7 mouse cellular contexts compared by ENCODE assay signal in the genomic region with DNA sequence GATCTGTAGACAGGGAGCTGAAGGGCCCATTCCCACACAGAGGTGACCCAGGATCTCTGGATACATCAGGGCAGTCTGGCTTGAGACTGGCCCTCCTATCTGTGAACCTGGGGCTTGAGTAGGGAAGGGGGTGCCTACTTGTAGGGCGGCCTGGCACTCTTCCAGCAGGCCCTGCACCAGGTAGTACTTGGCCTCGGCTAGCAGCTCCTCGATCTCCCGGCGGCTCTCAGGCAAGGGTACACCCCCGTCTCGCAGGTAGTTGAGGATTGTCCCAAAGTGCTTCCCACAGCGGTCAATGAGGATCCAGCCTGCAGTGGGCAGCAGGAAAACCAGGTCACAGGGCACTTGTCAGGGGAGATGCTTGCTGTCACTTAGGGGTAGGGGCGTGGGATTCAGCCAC. TPM values are rescaled to one million over a fixed set of nuclear protein-coding genes. Genes with fewer than 3 reads are reported as not detected.
A peak's percentile ranks its signal among the peaks of the same experiment; 100 is the strongest.
DNase-seq lines count a peak whose midpoint lies in the region; ATAC-seq and TF ChIP-seq lines count a peak whose summit lies in the region.

No protein-coding gene starts in this region.

- no peak for TF ChIP-seq POLR2A in cortical plate, adult 2 months (IDR thresholded peaks at IDR 0.05; ENCODE audit: extremely low read depth, insufficient read depth, low read length)

- H3K9me3 ChIP-seq in kidney, embryonic 15.5 days (replicated peaks), result no peaks in the 10 kb centered on the region
- H3K9me3 ChIP-seq in embryonic facial prominence, embryonic 15.5 days (replicated peaks), result no peaks in the 10 kb centered on the region
- no peaks in the 10 kb centered on the region for H3K9me3 ChIP-seq in limb, embryonic 15.5 days

- 85% methylated on average over 9 of the region's 9 CpGs for WGBS in kidney, embryonic 15.5 days
- WGBS in embryonic facial prominence, embryonic 15.5 days, result 49% methylated on average over 9 of the region's 9 CpGs
- 58% methylated on average over 9 of the region's 9 CpGs for WGBS in limb, embryonic 15.5 days

- no peaks in the 10 kb centered on the region for H3K27me3 ChIP-seq in kidney, embryonic 15.5 days
- H3K27me3 ChIP-seq in embryonic facial prominence, embryonic 15.5 days, result no peaks in the 10 kb centered on the region
- no peaks in the 10 kb centered on the region for H3K27me3 ChIP-seq in limb, embryonic 15.5 days

- H3K9ac ChIP-seq in kidney, embryonic 15.5 days, result no peak overlapping the region
- H3K9ac ChIP-seq in embryonic facial prominence, embryonic 15.5 days, result no peak overlapping the region
- H3K9ac ChIP-seq in limb, embryonic 15.5 days, result no peak overlapping the region

- no peak for TF ChIP-seq CTCF in cortical plate, adult 2 months (IDR thresholded peaks at IDR 0.05; ENCODE audit: extremely low read depth, insufficient read depth, low read length)

- H3K27ac ChIP-seq in kidney, embryonic 15.5 days, result peak overlapping the region; percentile 93
- H3K27ac ChIP-seq in cortical plate, adult 2 months (ENCODE audit: insufficient read depth, low read length), result 0 out of 2 replicates have a peak overlapping the region, but pooled peaks have one; percentile 2
- H3K27ac ChIP-seq in embryonic facial prominence, embryonic 15.5 days (replicated peaks), result peak overlapping the region; percentile 91
- H3K27ac ChIP-seq in limb, embryonic 15.5 days, result peak overlapping the region; percentile 90

- no peak for DNase-seq in kidney, adult 9 months
- no peak for DNase-seq in cerebellum, adult 8-10 months
- no peak for DNase-seq in cerebellum, adult 9-10 months

- no peak overlapping the region for H3K4me3 ChIP-seq in kidney, embryonic 15.5 days (replicated peaks)
- H3K4me3 ChIP-seq in cortical plate, adult 2 months (ENCODE audit: insufficient read depth, low read length), result no peak overlapping the region
- H3K4me3 ChIP-seq in embryonic facial prominence, embryonic 15.5 days (replicated peaks), result no peak overlapping the region
- no peak overlapping the region for H3K4me3 ChIP-seq in limb, embryonic 15.5 days

- H3K4me2 ChIP-seq in kidney, embryonic 15.5 days, result peak overlapping the region; percentile 5; the same call in 1 of the 2 replicates
- peak overlapping the region; percentile 24; the same call in 1 of the 2 replicates for H3K4me2 ChIP-seq in embryonic facial prominence, embryonic 15.5 days (replicated peaks)
- H3K4me2 ChIP-seq in limb, embryonic 15.5 days, result peak overlapping the region; percentile 19; the same call in 1 of the 2 replicates

- peaks cover 90% of the 10 kb centered on the region for H3K36me3 ChIP-seq in kidney, embryonic 15.5 days
- H3K36me3 ChIP-seq in embryonic facial prominence, embryonic 15.5 days, result peaks cover 72% of the 10 kb centered on the region
- H3K36me3 ChIP-seq in limb, embryonic 15.5 days, result peaks cover 86% of the 10 kb centered on the region

- no peak for ATAC-seq in kidney, embryonic 15.5 days (replicated peaks; ENCODE audit: low FRiP score)
- no peak for ATAC-seq in embryonic facial prominence, embryonic 15.5 days (ENCODE audit: insufficient number of reproducible peaks, low FRiP score, low TSS enrichment, low read depth)
- ATAC-seq in limb, embryonic 15.5 days (ENCODE audit: insufficient number of reproducible peaks, low FRiP score, low TSS enrichment, low read depth), result no peak

- H3K4me1 ChIP-seq in kidney, embryonic 15.5 days, result peaks cover 76% of the 10 kb centered on the region
- H3K4me1 ChIP-seq in cortical plate, adult 2 months (ENCODE audit: control insufficient read depth, insufficient read depth, low read length), result no peaks in the 10 kb centered on the region; the same call in 1 of the 2 replicates
- peaks cover 73% of the 10 kb centered on the region for H3K4me1 ChIP-seq in embryonic facial prominence, embryonic 15.5 days
- peaks cover 71% of the 10 kb centered on the region for H3K4me1 ChIP-seq in limb, embryonic 15.5 days

RNA-seq across cellular contexts. Expression of a gene that starts 10.4 kb away (rescaled TPM):
- polyA plus RNA-seq in kidney, embryonic 15.5 days (2015; fragmentation: Nextera tagmentation; extraction: Ambion mirVana), result 93.4 and 101 TPM in 2 replicates
- 51.9 and 53.3 TPM in 2 replicates for polyA plus RNA-seq in cortical plate, adult 2 months (2012; rRNA removed)
- polyA plus RNA-seq in embryonic facial prominence, embryonic 15.5 days (2015; fragmentation: Nextera tagmentation; extraction: Ambion mirVana), result 122 and 129 TPM in 2 replicates
- 112 and 117 TPM in 2 replicates for polyA plus RNA-seq in limb, embryonic 15.5 days (2015; fragmentation: Nextera tagmentation; extraction: Ambion mirVana)

RNA-seq across cellular contexts. Expression of a gene that starts 10.5 kb away (rescaled TPM):
- 40.6 and 43.8 TPM in 2 replicates for polyA plus RNA-seq in kidney, embryonic 15.5 days (2015; fragmentation: Nextera tagmentation; extraction: Ambion mirVana)
- 77.1 and 79.2 TPM in 2 replicates for polyA plus RNA-seq in cortical plate, adult 2 months (2012; rRNA removed)
- polyA plus RNA-seq in embryonic facial prominence, embryonic 15.5 days (2015; fragmentation: Nextera tagmentation; extraction: Ambion mirVana), result 41.2 and 43.6 TPM in 2 replicates
- 39.6 and 41.9 TPM in 2 replicates for polyA plus RNA-seq in limb, embryonic 15.5 days (2015; fragmentation: Nextera tagmentation; extraction: Ambion mirVana)

Comparison
In these comparisons a context has a peak if more than half of its experiments do, and no peak if none do; other contexts are left out.
1. H3K27ac ChIP-seq: peak in every context shown above with its lines; median percentile 93 in kidney, embryonic 15.5 days; 91 in embryonic facial prominence, embryonic 15.5 days; 90 in limb, embryonic 15.5 days; 2 in cortical plate, adult 2 months.